ENCODE assay signal across 8 mouse cellular contexts in the genomic region with DNA sequence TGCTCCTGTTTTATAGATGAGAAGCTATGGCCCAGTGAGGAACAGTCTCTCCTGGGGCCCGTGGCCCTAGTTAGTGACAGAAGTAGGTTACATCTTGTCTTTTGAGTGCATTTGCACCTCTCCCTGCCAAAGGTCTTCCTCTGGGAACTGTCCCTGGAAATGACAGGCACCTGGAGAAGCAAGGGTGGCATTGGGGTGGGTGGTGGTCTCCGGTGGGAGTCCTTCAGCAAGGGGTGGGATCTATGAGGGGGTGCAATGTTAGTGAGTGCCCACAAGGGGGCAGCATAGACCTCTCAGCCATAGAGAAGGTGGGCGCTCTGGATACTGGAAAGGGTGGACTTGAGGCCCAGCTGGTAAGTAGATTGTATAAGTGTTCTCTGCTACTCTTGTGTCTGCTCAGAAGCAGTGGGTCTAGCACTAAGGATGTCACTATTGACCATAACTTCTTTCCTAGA. TPM values are rescaled to one million over a fixed set of nuclear protein-coding genes. Genes with fewer than 3 reads are reported as not detected.
DNase-seq lines count a peak whose midpoint lies in the region; ATAC-seq and TF ChIP-seq lines count a peak whose summit lies in the region.

No protein-coding gene starts in this region.

- H3K4me1 ChIP-seq in liver, embryonic 11.5 days (replicated peaks; ENCODE audit: control insufficient read depth, insufficient read depth, low read length), result peaks cover 23% of the 10 kb centered on the region
- H3K4me1 ChIP-seq in hindbrain, postnatal 0 days (ENCODE audit: insufficient read depth, low read length), result peaks cover 9% of the 10 kb centered on the region; the same call in 1 of the 2 replicates
- H3K4me1 ChIP-seq in midbrain, embryonic 15.5 days, result peaks cover 32% of the 10 kb centered on the region

- no peak overlapping the region for H3K27ac ChIP-seq in liver, embryonic 11.5 days (ENCODE audit: low read depth, low read length)
- H3K27ac ChIP-seq in hindbrain, postnatal 0 days, result peak overlapping the region; percentile 61; the same call in 1 of the 2 replicates
- peak overlapping the region; percentile 77 for H3K27ac ChIP-seq in midbrain, embryonic 15.5 days

- no peak overlapping the region for H3K9ac ChIP-seq in liver, embryonic 11.5 days (ENCODE audit: low read depth, low read length)
- H3K9ac ChIP-seq in hindbrain, postnatal 0 days (replicated peaks; ENCODE audit: low read length), result 0 out of 2 replicates have a peak overlapping the region, but pooled peaks have one; percentile 17
- no peak overlapping the region for H3K9ac ChIP-seq in midbrain, embryonic 15.5 days

- ATAC-seq in liver, embryonic 11.5 days (replicated peaks; ENCODE audit: low FRiP score), result no peak
- peak; percentile 44 for ATAC-seq in hindbrain, postnatal 0 days
- ATAC-seq in midbrain, embryonic 15.5 days (replicated peaks), result peak; percentile 38; the same call in 1 of the 2 replicates

- no peaks in the 10 kb centered on the region for H3K27me3 ChIP-seq in liver, embryonic 11.5 days (replicated peaks; ENCODE audit: control insufficient read depth, insufficient read depth, low read length)
- H3K27me3 ChIP-seq in hindbrain, postnatal 0 days (ENCODE audit: insufficient read depth, low read length), result no peaks in the 10 kb centered on the region
- H3K27me3 ChIP-seq in midbrain, embryonic 15.5 days (replicated peaks), result no peaks in the 10 kb centered on the region

- TF ChIP-seq CTCF in hindbrain, postnatal 0 days (IDR thresholded peaks at IDR 0.05; ENCODE audit: low read depth), result peak; percentile 94

- WGBS in liver, embryonic 11.5 days, result 57% methylated on average over 3 of the region's 3 CpGs
- WGBS in hindbrain, postnatal 0 days, result 62% methylated on average over 3 of the region's 3 CpGs
- WGBS in midbrain, embryonic 15.5 days, result 61% methylated on average over 3 of the region's 3 CpGs

- no peaks in the 10 kb centered on the region for H3K36me3 ChIP-seq in liver, embryonic 11.5 days (ENCODE audit: control insufficient read depth, insufficient read depth, low read length)
- H3K36me3 ChIP-seq in hindbrain, postnatal 0 days (ENCODE audit: insufficient read depth, low read length), result peaks cover 10% of the 10 kb centered on the region; the same call in 1 of the 2 replicates
- peaks cover 9% of the 10 kb centered on the region; the same call in 1 of the 2 replicates for H3K36me3 ChIP-seq in midbrain, embryonic 15.5 days (replicated peaks)

- H3K4me3 ChIP-seq in liver, embryonic 11.5 days (ENCODE audit: low read depth, low read length), result no peak overlapping the region
- H3K4me3 ChIP-seq in hindbrain, postnatal 0 days (ENCODE audit: low read length), result no peak overlapping the region
- H3K4me3 ChIP-seq in midbrain, embryonic 15.5 days, result no peak overlapping the region

- H3K4me2 ChIP-seq in liver, embryonic 11.5 days, result no peak overlapping the region
- H3K4me2 ChIP-seq in hindbrain, postnatal 0 days (ENCODE audit: low read depth, low read length), result no peak overlapping the region
- no peak overlapping the region for H3K4me2 ChIP-seq in midbrain, embryonic 15.5 days

- peak; percentile 28 for DNase-seq in adrenal gland, postnatal 10 days
- DNase-seq in adrenal gland, adult 8-10 months, result no peak
- DNase-seq in liver, result peak; percentile 30
- DNase-seq in liver, embryonic 11.5 days (ENCODE audit: low spot score), result no peak
- DNase-seq in embryo, embryonic 10.5 days (ENCODE audit: low spot score), result peak; percentile 74
- DNase-seq in hindbrain, postnatal 0 days (ENCODE audit: low spot score), result peak; percentile 80
- no peak for DNase-seq in urinary bladder, adult 2 months (ENCODE audit: low spot score)

- H3K9me3 ChIP-seq in liver, embryonic 11.5 days (ENCODE audit: control insufficient read depth, low read length), result no peaks in the 10 kb centered on the region
- H3K9me3 ChIP-seq in hindbrain, postnatal 0 days (ENCODE audit: low read length), result no peaks in the 10 kb centered on the region
- H3K9me3 ChIP-seq in midbrain, embryonic 15.5 days, result no peaks in the 10 kb centered on the region

RNA-seq across cellular contexts. Expression of gene Lactbl1, which starts 29.0 kb away (rescaled TPM):
- total RNA-seq in adrenal gland, postnatal 10 days (2021), result not detected
- total RNA-seq in adrenal gland, adult 8-10 months (2022), result not detected
- polyA plus RNA-seq in liver, embryonic 11.5 days (2014; fragmentation: Nextera tagmentation; extraction: Ambion mirVana), result not detected in 2 replicates
- 0.42 TPM in 1 of 2 replicates, not detected in the other for total RNA-seq in hindbrain, postnatal 0 days (2014; rRNA removed)
- polyA plus RNA-seq in hindbrain, postnatal 0 days (2015; fragmentation: Nextera tagmentation; extraction: Ambion mirVana), result 0.06 TPM in 2 replicates
- 0.10 and 0.11 TPM in 2 replicates for polyA plus RNA-seq in midbrain, embryonic 15.5 days (2015; fragmentation: Nextera tagmentation; extraction: Ambion mirVana)
- polyA plus RNA-seq in urinary bladder, adult 2 months (2012; rRNA removed), result not detected in 2 replicates

RNA-seq across cellular contexts. Expression of gene Tex46, which starts 41.1 kb away (rescaled TPM):
- not detected for total RNA-seq in adrenal gland, postnatal 10 days (2021)
- not detected for total RNA-seq in adrenal gland, adult 8-10 months (2022)
- polyA plus RNA-seq in liver, embryonic 11.5 days (2014; fragmentation: Nextera tagmentation; extraction: Ambion mirVana), result not detected in 2 replicates
- not detected in 2 replicates for total RNA-seq in hindbrain, postnatal 0 days (2014; rRNA removed)
- polyA plus RNA-seq in hindbrain, postnatal 0 days (2015; fragmentation: Nextera tagmentation; extraction: Ambion mirVana), result not detected in 2 replicates
- polyA plus RNA-seq in midbrain, embryonic 15.5 days (2015; fragmentation: Nextera tagmentation; extraction: Ambion mirVana), result not detected in 2 replicates
- not detected in 2 replicates for polyA plus RNA-seq in urinary bladder, adult 2 months (2012; rRNA removed)

RNA-seq across cellular contexts. Expression of gene Kdm1a, which starts 48.9 kb away (rescaled TPM):
- 10 to 100 TPM; 40.7 to 52.3 TPM for total RNA-seq in adrenal gland, postnatal 10 days (2021)
- total RNA-seq in adrenal gland, adult 8-10 months (2022), result 10 to 100 TPM; 45.5 to 57.8 (median 49.5) TPM
- 35.4 and 37.5 TPM in 2 replicates for polyA plus RNA-seq in liver, embryonic 11.5 days (2014; fragmentation: Nextera tagmentation; extraction: Ambion mirVana)
- total RNA-seq in hindbrain, postnatal 0 days (2014; rRNA removed), result 121 and 123 TPM in 2 replicates
- 41.2 and 44.8 TPM in 2 replicates for polyA plus RNA-seq in hindbrain, postnatal 0 days (2015; fragmentation: Nextera tagmentation; extraction: Ambion mirVana)
- 69.9 and 70.7 TPM in 2 replicates for polyA plus RNA-seq in midbrain, embryonic 15.5 days (2015; fragmentation: Nextera tagmentation; extraction: Ambion mirVana)
- 41.8 and 42.4 TPM in 2 replicates for polyA plus RNA-seq in urinary bladder, adult 2 months (2012; rRNA removed)

Comparison
In these comparisons a context has a peak if more than half of its experiments do, and no peak if none do; other contexts are left out.
1. DNase-seq: peak in adrenal gland, postnatal 10 days (single experiment), liver (single experiment), embryo, embryonic 10.5 days (single experiment) and hindbrain, postnatal 0 days (single experiment); none in adrenal gland, adult 8-10 months (single experiment), liver, embryonic 11.5 days (single experiment) and urinary bladder, adult 2 months (single experiment).